Mouse (Mus musculus) heart, postnatal 0 days (tissue): ENCODE data around the gene Dnah3.

Experiments
- CTCF ChIP-seq: IDR thresholded peaks from 2 replicates; pipeline ENCODE4 v1.5.1; 2016; ENCODE audit warnings: antibody characterized with exemption, control low read depth, low read depth
- EP300 ChIP-seq: IDR thresholded peaks from 2 replicates; pipeline ENCODE4 v1.6.1; 2016; ENCODE audit warnings: antibody characterized with exemption, low read depth

DNA sequence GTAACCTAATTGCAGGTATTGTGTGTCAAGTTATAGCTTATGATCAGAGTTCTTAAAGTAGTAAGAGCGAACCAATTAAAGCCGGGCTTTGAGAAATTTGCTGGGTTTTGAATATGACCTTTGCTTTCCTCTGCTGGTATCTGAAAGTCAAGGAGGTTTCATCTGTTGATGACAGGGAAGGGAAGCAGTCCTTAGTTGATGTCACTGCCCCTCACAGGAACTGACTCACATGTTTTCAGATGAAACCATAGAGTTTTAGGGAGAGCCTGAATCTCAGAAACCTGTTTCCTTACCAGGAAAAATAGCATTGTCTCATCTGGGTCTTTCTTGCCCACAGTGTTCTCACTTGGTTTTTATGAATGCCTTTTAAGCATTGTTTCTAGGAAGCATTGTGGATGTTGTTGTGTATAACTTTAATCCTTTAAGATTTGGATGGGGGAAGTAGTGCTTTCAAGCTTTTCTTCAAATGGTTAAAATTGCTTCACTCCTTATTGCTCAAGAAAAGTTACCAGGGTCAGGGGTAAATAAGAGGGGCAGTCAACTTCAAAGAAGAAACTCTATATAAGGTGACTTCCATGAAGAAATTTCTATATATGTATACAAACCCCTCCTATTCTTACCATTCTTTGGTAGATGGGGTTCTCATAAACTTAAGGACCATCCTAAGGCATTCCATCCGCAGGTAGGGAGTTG lies 188.4 kb downstream of the Dnah3 start:
- no peak for TF ChIP-seq CTCF
- no peak for TF ChIP-seq EP300
